In the genomic region with DNA sequence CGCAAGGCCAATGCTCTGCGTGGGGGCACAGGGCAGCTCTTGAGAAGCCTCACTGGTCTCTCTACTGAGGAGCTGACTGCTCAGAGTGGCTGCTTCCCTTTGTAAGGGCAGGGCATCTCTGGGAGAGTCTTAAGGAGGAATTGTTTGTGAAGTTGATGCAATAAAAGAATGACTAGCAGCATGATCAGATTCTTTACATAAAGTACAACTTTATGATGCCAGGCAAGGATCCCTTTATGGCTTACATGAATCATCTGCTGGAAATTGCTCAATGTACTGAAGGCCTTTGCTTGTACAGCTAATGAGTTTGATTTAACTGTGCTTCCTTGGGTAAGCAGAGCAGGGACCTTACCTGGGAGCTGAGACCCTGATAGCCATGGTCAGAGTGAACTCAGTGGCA, we compare ENCODE assay signal across 14 mouse cellular contexts.
"Had no signal": no experiment of that assay in that cellular context is flagged by ENCODE, and none has a peak within 500 bp of the region (broad histone marks: within the 10 kb centered on the region; RNA-seq: fewer than 3 reads in every experiment).

No protein-coding gene starts in this region.

- H3K27me3 ChIP-seq: limb, embryonic 13.5 days; liver, embryonic 15.5 days; neural tube, embryonic 12.5 days had no signal

- DNase-seq: kidney, adult 8-10 months; kidney, postnatal 36 days; left cerebral cortex, postnatal 4 days; lung, embryonic 14.5 days; midbrain, embryonic 14.5 days; thymus, postnatal 14 days had no signal

- H3K27ac ChIP-seq: kidney, postnatal 0 days; layer of hippocampus, adult 2 months; limb, embryonic 13.5 days; liver, embryonic 15.5 days; neural tube, embryonic 12.5 days had no signal

- H3K4me2 ChIP-seq: limb, embryonic 13.5 days; liver, embryonic 11.5 days; liver, embryonic 15.5 days; lung, embryonic 14.5 days; neural tube, embryonic 12.5 days had no signal

- H3K9ac ChIP-seq: limb, embryonic 13.5 days; liver, embryonic 15.5 days; lung, embryonic 14.5 days; neural tube, embryonic 12.5 days had no signal

- H3K36me3 ChIP-seq: limb, embryonic 13.5 days; liver, embryonic 15.5 days; neural tube, embryonic 12.5 days had no signal

- H3K4me3 ChIP-seq: layer of hippocampus, adult 2 months; limb, embryonic 13.5 days; liver, embryonic 15.5 days; myocyte; neural tube, embryonic 12.5 days had no signal

- H3K9me3 ChIP-seq: limb, embryonic 13.5 days; liver, embryonic 15.5 days; neural tube, embryonic 12.5 days had no signal

- ATAC-seq: inflammation-experienced regulatory T-cells, adult 6 months had no signal

- H3K4me1 ChIP-seq: limb, embryonic 13.5 days; liver, embryonic 15.5 days; neural tube, embryonic 12.5 days had no signal
